Mouse (Mus musculus) sigmoid colon, adult 10 weeks (tissue): ENCODE data around the gene Bpifa1. TPM values are rescaled to one million over a fixed set of nuclear protein-coding genes. Genes with fewer than 3 reads are reported as not detected.

Experiments used
- polyA plus RNA-seq: library from polyadenylated mRNA; stranded (reverse); fragments of 350-450 nt; fragmentation: Illumina TruSeq; extraction: RNeasy Lipid Tissue Mini Kit (QIAGEN cat#74804); gene quantifications from one replicate; pipeline ENCODE4 v1.2.3, GENCODE M21; 2014; ENCODE audit warnings: low read depth, low replicate concordance

Bpifa1 gene
- not detected for polyA plus RNA-seq

DNA sequence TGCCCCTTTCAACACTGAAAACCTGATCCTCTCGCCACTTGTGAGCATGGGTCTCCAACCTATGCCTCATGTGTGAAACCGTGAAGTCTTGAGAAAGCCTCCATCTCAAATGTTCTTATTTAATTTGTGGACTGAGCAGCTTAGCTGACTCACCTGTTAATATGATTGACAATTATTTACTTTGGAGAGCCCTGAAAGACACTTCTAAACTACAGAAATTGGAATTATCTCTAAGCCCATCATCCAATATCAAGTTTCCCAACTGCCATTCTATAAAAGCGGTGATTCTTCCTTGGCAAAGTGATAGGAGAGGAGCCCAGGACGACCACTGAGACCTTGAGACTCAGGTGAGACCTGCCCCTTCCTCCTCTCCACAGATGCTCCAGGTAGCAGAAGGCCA is at the start of gene Bpifa1:
TSS of gene Bpifa1 (plus strand) at position 301 of the 400 bp plus-strand sequence.

DNA sequence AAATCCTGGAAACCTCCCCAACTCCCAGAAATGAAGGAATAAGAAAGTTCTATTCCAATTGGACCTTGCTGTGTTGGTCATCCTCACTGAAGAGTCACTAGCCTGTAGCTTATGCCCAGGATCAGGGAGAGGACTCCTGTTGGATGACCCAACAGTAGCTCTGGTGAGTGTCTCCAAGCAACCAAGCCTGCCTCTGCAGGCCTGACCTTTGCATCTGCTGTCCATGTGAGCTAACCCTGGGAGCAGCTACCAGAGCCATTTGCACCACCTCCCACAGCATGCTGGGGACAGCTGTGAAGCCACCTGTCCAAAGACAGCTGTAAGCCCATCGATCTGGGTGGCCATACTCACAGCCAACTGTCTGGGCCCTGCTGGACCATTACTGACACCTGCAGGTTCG is 12.6 kb upstream of the Bpifa1 start, which contains the start of gene Bpifa3:
TSS of gene Bpifa3 (plus strand) at position 217 of the 400 bp plus-strand sequence.

DNA sequence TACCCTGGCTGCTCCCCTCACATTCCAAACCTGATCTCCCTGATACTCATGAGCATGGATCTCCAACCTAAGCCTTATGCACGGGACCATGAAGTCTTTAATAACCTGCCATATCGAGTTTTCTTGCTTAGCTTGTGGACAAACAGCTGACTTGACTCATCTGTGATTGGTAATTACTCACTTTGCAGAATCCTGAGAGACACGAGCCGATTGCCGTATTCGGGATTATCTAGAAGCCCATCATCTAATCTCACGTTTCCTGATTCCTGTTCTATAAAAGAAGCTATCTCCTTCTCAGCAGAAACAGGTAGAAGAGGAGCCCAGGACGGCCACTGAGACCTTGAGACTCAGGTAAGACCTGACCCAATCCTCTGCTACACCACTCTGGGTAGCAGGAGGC is 19.6 kb downstream of the Bpifa1 start, which contains the start of gene Bpifa5:
TSS of gene Bpifa5 (plus strand) at position 301 of the 400 bp plus-strand sequence.

DNA sequence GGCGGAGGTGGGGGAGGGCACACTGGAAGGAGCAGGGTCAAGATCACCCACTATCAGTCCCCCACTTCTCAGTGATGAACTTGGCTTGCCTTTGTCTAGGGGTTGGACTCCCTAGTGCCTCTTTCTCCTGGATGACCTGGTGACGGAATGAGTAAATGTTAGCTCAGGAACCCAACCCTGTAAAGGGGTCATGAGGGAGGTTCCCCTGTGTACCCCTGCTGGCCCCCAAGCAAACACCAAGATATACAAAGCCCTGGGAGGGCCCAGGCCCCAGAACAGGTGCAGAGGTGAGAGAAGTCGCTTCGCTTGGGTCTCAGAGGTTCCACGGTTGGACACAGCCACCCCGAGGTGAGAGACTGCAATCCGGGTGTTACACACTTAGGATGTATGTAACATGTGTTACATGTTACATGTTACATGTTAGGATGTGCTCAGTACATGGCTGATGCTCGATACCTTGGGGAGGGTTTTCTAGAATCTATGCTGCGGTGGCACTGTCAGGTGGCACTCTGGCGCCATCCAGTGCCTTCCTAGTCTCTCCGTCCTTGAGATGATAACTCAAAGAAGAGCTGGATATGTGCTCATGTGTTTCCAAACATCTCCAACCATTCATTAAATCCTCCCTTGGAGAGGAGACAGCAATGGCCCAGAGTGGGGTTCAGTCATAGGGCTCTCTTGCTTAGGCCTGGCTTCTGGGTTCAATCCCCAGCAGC is 48.0 kb downstream of the Bpifa1 start, which contains the start of gene Bpifb1:
TSS of gene Bpifb1 (plus strand) at position 273 of the 713 bp plus-strand sequence.

Other genes with a start within 250 kb of the Bpifa1 start
- not detected for gene Bpifb6, start 242.5 kb upstream of the Bpifa1 start, polyA plus RNA-seq
- not detected for gene Bpifb3, start 224.7 kb upstream of the Bpifa1 start, polyA plus RNA-seq
- not detected for gene Bpifb4, start 204.7 kb upstream of the Bpifa1 start, polyA plus RNA-seq
- gene Bpifa6, start 167.9 kb upstream of the Bpifa1 start, polyA plus RNA-seq, result not detected
- gene Bpifa2, start 134.6 kb upstream of the Bpifa1 start, polyA plus RNA-seq, result not detected
- not detected for gene Bpifa3, start 12.5 kb upstream of the Bpifa1 start, polyA plus RNA-seq
- gene Bpifa5, start 19.7 kb downstream of the Bpifa1 start, polyA plus RNA-seq, result not detected
- not detected for gene Bpifb1, start 47.9 kb downstream of the Bpifa1 start, polyA plus RNA-seq
- gene Bpifb5, start 80.9 kb downstream of the Bpifa1 start, polyA plus RNA-seq, result not detected
- not detected for gene Bpifb9a, start 115.0 kb downstream of the Bpifa1 start, polyA plus RNA-seq
- gene Bpifb9b, start 164.3 kb downstream of the Bpifa1 start, polyA plus RNA-seq, result not detected
- 9.2 TPM for gene Cdk5rap1, start 230.1 kb downstream of the Bpifa1 start, polyA plus RNA-seq